Mouse (Mus musculus) ES-E14 (cell line): ENCODE measurements at regions not wholly inside any gene's neighbourhood (a gene's known extent, or its start where the extent isn't known, plus 50 kb on each side); places are given as distances from the start of the nearest gene placed in this dataset.

ENCODE experiments used
- DNase-seq: peaks from one replicate; pipeline ENCODE4 v3.0.0-alpha.2; 2013; ENCODE audit warnings: low read depth, low spot score
- H3K27ac ChIP-seq: 2 replicates; pipeline ENCODE4 v1.5.1; 2012; ENCODE audit warnings: low read depth, mild to moderate bottlenecking, low read length, moderate library complexity, mixed read lengths; ENCODE audit not compliant: poor library complexity, insufficient read depth, severe bottlenecking
- H3K36me3 ChIP-seq: 2 replicates; pipeline ENCODE4 v1.6.1; 2012; ENCODE audit warnings: mild to moderate bottlenecking, low read length, moderate library complexity, mixed read lengths; ENCODE audit not compliant: control insufficient read depth, poor library complexity, insufficient read depth, severe bottlenecking
- H3K4me1 ChIP-seq, 2 experiments: fragments of 150-350 bp in 1 of 2; sonication (generic) in 1 of 2; 2 replicates each; pipeline ENCODE4 v1.6.1; 2012; ENCODE audit warnings: low read length in 2 of 2, mild to moderate bottlenecking in 1 of 2, mixed read lengths in 1 of 2; ENCODE audit not compliant: control insufficient read depth in 2 of 2, insufficient read depth in 2 of 2, poor library complexity in 1 of 2
- H3K4me3 ChIP-seq, 2 experiments: fragments of 150-350 bp in 1 of 2; sonication (generic) in 1 of 2; 2 replicates each; pipeline ENCODE4 v1.5.1; 2012; ENCODE audit warnings: low read length in 2 of 2, low read depth in 1 of 2, mild to moderate bottlenecking in 1 of 2, mixed read lengths in 1 of 2; ENCODE audit not compliant: insufficient read depth in 1 of 2, poor library complexity in 1 of 2, severe bottlenecking in 1 of 2
- H3K9ac ChIP-seq: 2 replicates; pipeline ENCODE4 v1.6.1; 2012; ENCODE audit warnings: low read depth, mild to moderate bottlenecking, low read length, mixed read lengths; ENCODE audit not compliant: poor library complexity, insufficient read depth, severe bottlenecking
- H3K9me3 ChIP-seq: fragments of 150-350 bp; sonication (generic); 2 replicates; pipeline ENCODE4 v1.6.1; 2012; ENCODE audit warnings: low read depth, mild to moderate bottlenecking, low read length; ENCODE audit not compliant: control insufficient read depth, insufficient read depth
- CHD2 ChIP-seq: IDR thresholded peaks from 2 replicates; pipeline ENCODE4 v1.6.1; 2014; ENCODE audit warnings: mild to moderate bottlenecking, low read depth, low read length, inconsistent platforms
- HCFC1 ChIP-seq: IDR thresholded peaks from 2 replicates; pipeline ENCODE4 v1.6.1; 2012; ENCODE audit warnings: low read length, inconsistent platforms, borderline replicate concordance; ENCODE audit not compliant: insufficient read depth
- MAFK ChIP-seq: IDR thresholded peaks from 2 replicates; pipeline ENCODE4 v1.6.1; 2014; ENCODE audit warnings: mild to moderate bottlenecking, low read depth, low read length, inconsistent platforms; ENCODE audit not compliant: insufficient read depth
- ZC3H11A ChIP-seq: IDR thresholded peaks from 2 replicates; pipeline ENCODE4 v1.6.1; 2012; ENCODE audit warnings: low read depth, mild to moderate bottlenecking, inconsistent platforms, low read length, borderline replicate concordance
- ZNF384 ChIP-seq: IDR thresholded peaks from 2 replicates; pipeline ENCODE4 v1.6.1; 2012; ENCODE audit warnings: low read depth, low read length, inconsistent platforms
- in situ Hi-C, 2 experiments: fragments of 600-800 bp; cut with MboI; formaldehyde crosslinking; loops; one replicate each; pipeline ENCODE4 v1.15.1; 2025; ENCODE audit warnings: low sequenced_read_pairs in 2 of 2, inconsistent platforms in 1 of 2; ENCODE audit not compliant: unreplicated experiment in 2 of 2

- TF ChIP-seq ZNF384 (no peak), CHD2 (no peak), ZC3H11A (no peak), HCFC1 (no peak), MAFK (no peak)
- in situ Hi-C loops, result no loop called here
- H3K27ac ChIP-seq, result no peak overlapping the region
- H3K4me1 ChIP-seq, result no peaks in the 10 kb centered on the region
- DNase-seq, result no peak
- no peaks in the 10 kb centered on the region for H3K9me3 ChIP-seq
- no peaks in the 10 kb centered on the region for H3K36me3 ChIP-seq
- no peak overlapping the region for H3K4me3 ChIP-seq
- no peak overlapping the region for H3K9ac ChIP-seq
Observed at GRCm38 (mm10) chr1:151100565-151101483, 81.5 kb upstream of the Gm47985 start.

DNA sequence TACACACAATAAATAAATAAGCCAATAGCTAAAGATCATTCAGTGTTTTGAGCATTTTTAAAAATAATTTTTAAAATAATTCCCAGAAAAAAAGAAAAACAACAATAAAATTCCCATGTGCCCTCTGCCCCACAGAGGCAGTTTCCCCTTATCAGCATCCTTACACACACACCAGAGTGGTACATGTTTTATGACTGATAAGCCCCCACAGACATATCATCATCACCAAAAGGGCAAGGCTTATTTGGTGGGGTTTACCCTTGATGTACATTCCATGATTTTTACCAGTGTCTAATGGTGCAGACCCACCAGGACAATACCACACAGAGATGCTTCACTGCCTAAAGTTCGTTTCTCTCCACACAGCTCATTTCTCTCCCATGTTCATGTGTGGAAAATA lies 80.8 kb upstream of the Gm47985 start:
- no peaks in the 10 kb centered on the region for H3K4me1 ChIP-seq
- no peak for DNase-seq
- H3K36me3 ChIP-seq, result no peaks in the 10 kb centered on the region
- TF ChIP-seq CHD2 (no peak), MAFK (no peak), ZNF384 (no peak), ZC3H11A (no peak), HCFC1 (no peak)
- no peak overlapping the region for H3K4me3 ChIP-seq
- no peak overlapping the region for H3K9ac ChIP-seq
- no peaks in the 10 kb centered on the region for H3K9me3 ChIP-seq
- no peak overlapping the region for H3K27ac ChIP-seq
- in situ Hi-C loops, result no loop called here

- Histone ChIP-seq H3K4me3 (no peak overlapping the region), H3K9ac (no peak overlapping the region), H3K9me3 (no peaks in the 10 kb centered on the region), H3K36me3 (no peaks in the 10 kb centered on the region), H3K4me1 (no peaks in the 10 kb centered on the region), H3K27ac (no peak overlapping the region)
- DNase-seq, result no peak
- no peak for TF ChIP-seq ZNF384
- in situ Hi-C loops, result no loop called here
Observed at GRCm38 (mm10) chr1:151102061-151102460, 80.3 kb upstream of the Gm47985 start.

DNA sequence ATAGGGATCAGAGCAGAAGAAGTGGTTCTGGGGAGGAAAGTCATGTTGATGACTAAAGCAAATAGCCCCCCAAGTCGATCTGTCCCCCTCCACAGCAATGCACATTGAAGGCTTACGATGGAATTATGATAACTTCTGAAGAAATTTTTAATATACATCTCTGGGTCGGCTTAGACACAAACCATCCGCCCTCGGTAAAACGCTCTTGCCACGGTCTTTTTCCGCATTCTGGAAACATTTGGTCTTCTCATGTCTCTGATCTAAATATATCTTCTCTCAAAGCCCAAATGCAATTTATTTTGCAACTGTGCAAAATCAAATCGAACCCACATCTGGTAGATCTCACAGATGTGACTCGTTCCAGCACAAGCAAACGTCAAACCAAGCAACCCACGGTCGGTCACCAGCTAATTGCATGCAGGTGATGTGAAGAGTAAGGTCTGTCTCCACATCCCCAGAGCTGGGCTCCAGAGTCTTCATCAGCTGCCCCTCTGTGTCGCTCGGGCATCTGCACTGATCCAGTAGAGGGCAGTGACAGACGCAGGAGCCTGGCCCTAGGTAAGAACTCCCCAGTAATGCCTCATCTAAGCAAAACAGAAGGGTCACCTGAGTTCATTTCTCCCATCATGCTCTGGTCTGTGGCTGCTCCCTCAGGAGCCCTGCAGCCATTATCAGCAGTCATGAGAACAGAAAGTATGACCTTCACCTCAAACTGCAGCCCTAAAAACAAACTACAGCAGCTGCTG lies 79.5 kb upstream of the Gm47985 start:
- Histone ChIP-seq H3K4me1 (no peaks in the 10 kb centered on the region), H3K4me3 (no peak overlapping the region), H3K9me3 (no peaks in the 10 kb centered on the region), H3K27ac (no peak overlapping the region), H3K9ac (no peak overlapping the region), H3K36me3 (no peaks in the 10 kb centered on the region)
- in situ Hi-C loops, result no loop called here
- DNase-seq, result no peak
- no peak for TF ChIP-seq ZNF384
- TF ChIP-seq CHD2, result no peak
- TF ChIP-seq ZC3H11A, result no peak
- no peak for TF ChIP-seq HCFC1
- TF ChIP-seq MAFK, result no peak
